Mouse (Mus musculus) hindbrain, embryonic 14.5 days (tissue): ENCODE results near the gene Prc1. TPM values are rescaled to one million over a fixed set of nuclear protein-coding genes. Genes with fewer than 3 reads are reported as not detected.

ENCODE experiments used
- ATAC-seq: fragments of 200-750 bp; cut with Nextera tagmentation; 2 replicates; pipeline ENCODE4 v1.8.0; 2017; ENCODE audit warnings: moderate number of reproducible peaks, mild to moderate bottlenecking, moderate TSS enrichment, moderate library complexity; ENCODE audit not compliant: low FRiP score
- DNase-seq: peaks from one replicate; pipeline ENCODE4 v3.0.0-alpha.2; 2015; ENCODE audit warnings: low spot score
- H3K27ac ChIP-seq: fragments of 300-500 bp; sonication (generic); 2 replicates; pipeline ENCODE4 v1.5.1; 2014; ENCODE audit warnings: mild to moderate bottlenecking, moderate library complexity
- H3K27me3 ChIP-seq: fragments of 300-500 bp; sonication (generic); 2 replicates; pipeline ENCODE4 v1.6.1; 2014; ENCODE audit warnings: mild to moderate bottlenecking, low read length, mixed read lengths; ENCODE audit not compliant: control insufficient read depth, insufficient read depth
- H3K36me3 ChIP-seq: fragments of 300-500 bp; sonication (generic); replicated peaks from 2 replicates; pipeline ENCODE4 v1.6.1; 2014; ENCODE audit not compliant: control insufficient read depth, insufficient read depth
- H3K4me1 ChIP-seq: fragments of 300-500 bp; sonication (generic); replicated peaks from 2 replicates; pipeline ENCODE4 v1.6.1; 2014; ENCODE audit warnings: antibody characterized with exemption, low read length, mixed read lengths; ENCODE audit not compliant: control insufficient read depth, insufficient read depth
- H3K4me2 ChIP-seq: fragments of 300-500 bp; sonication (generic); replicated peaks from 2 replicates; pipeline ENCODE4 v1.6.1; 2014; ENCODE audit warnings: mild to moderate bottlenecking, moderate library complexity
- H3K4me3 ChIP-seq: fragments of 300-500 bp; sonication (generic); replicated peaks from 2 replicates; pipeline ENCODE4 v1.5.1; 2014; ENCODE audit warnings: mild to moderate bottlenecking, low read length
- H3K9ac ChIP-seq: fragments of 300-500 bp; sonication (generic); 2 replicates; pipeline ENCODE4 v1.6.1; 2014
- H3K9me3 ChIP-seq: fragments of 300-500 bp; sonication (generic); 2 replicates; pipeline ENCODE4 v1.6.1; 2016; ENCODE audit warnings: low read length; ENCODE audit not compliant: control insufficient read depth
- WGBS: fragments of 180-500 bp; shearing (Covaris S2); extraction: QIAGEN DNeasy Blood & Tissue Kit; methylation state at CpG from one replicate; pipeline ENCODE4 v1.1.7; 2014; 5-methylcytosine and 5-hydroxymethylcytosine counted together
- polyA plus RNA-seq: library from polyadenylated mRNA; unstranded; fragments of >200 nt; fragmentation: Nextera tagmentation; extraction: Ambion mirVana; gene quantifications from 2 replicates; pipeline ENCODE4 v1.2.1, GENCODE M21; 2014

The Prc1 gene
- polyA plus RNA-seq, 1 experiment from 2014 or later = 33.0 TPM

- 73% methylated on average over 2 of the region's 2 CpGs for WGBS
- no peak overlapping the region for H3K4me2 ChIP-seq
- no peak overlapping the region for H3K9ac ChIP-seq
- H3K27ac ChIP-seq = no peak overlapping the region
- H3K4me1 ChIP-seq = no peaks in the 10 kb centered on the region
- no peaks in the 10 kb centered on the region for H3K27me3 ChIP-seq
- no peak for ATAC-seq
- no peaks in the 10 kb centered on the region for H3K9me3 ChIP-seq
- peaks cover 53% of the 10 kb centered on the region for H3K36me3 ChIP-seq
- no peak for DNase-seq
- no peak overlapping the region for H3K4me3 ChIP-seq
These were observed 56.6 kb downstream of the Prc1 start for GRCm38 (mm10) chr7:80350808-80351207.

- no peak for DNase-seq
These were observed 58.7 kb downstream of the Prc1 start for GRCm38 (mm10) chr7:80352920-80353319.

DNA sequence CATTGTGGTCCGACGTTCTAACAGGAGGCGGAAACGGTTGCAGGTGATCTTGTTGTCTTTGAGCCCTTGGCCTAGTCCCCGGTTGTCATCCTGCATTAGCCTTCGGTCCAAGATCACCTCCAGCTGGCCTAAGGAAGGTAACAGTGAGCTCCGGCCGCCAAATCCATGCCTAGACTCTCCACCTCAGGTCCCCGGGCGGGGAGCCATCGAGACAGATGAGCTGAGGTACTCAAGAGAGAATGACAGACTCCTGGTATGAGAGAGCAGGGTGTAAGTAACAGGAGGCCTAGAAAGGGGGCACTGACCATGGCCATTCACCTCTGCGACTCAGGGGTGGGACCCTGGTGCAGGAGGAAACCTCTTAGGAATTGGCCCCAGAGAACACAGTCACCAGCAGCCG lies 62.1 kb downstream of the Prc1 start:
- DNase-seq (no peak), ATAC-seq (no peak)
- H3K4me2 ChIP-seq = no peak overlapping the region
- no peaks in the 10 kb centered on the region for H3K4me1 ChIP-seq
- no peaks in the 10 kb centered on the region for H3K27me3 ChIP-seq
- H3K9ac ChIP-seq = no peak overlapping the region
- H3K4me3 ChIP-seq = no peak overlapping the region
- WGBS = 89% methylated on average over 13 of the region's 13 CpGs
- peaks cover 90% of the 10 kb centered on the region for H3K36me3 ChIP-seq
- H3K9me3 ChIP-seq = no peaks in the 10 kb centered on the region
- no peak overlapping the region for H3K27ac ChIP-seq

More at GRCm38 (mm10) chr7:80352920-80353319, 58.7 kb downstream of the Prc1 start:
- H3K9ac ChIP-seq = no peak overlapping the region
- ATAC-seq = no peak
- H3K27me3 ChIP-seq = no peaks in the 10 kb centered on the region
- H3K27ac ChIP-seq = no peak overlapping the region
- no peaks in the 10 kb centered on the region for H3K4me1 ChIP-seq
- no peak overlapping the region for H3K4me2 ChIP-seq
- 95% methylated on average over 8 of the region's 8 CpGs for WGBS
- no peak overlapping the region for H3K4me3 ChIP-seq
- H3K9me3 ChIP-seq = no peaks in the 10 kb centered on the region
- H3K36me3 ChIP-seq = peaks cover 73% of the 10 kb centered on the region

- ATAC-seq (no peak), DNase-seq (no peak)
- Histone ChIP-seq H3K27me3 (no peaks in the 10 kb centered on the region), H3K36me3 (peaks cover 92% of the 10 kb centered on the region), H3K27ac (no peak overlapping the region), H3K9me3 (no peaks in the 10 kb centered on the region), H3K4me2 (no peak overlapping the region), H3K4me1 (no peaks in the 10 kb centered on the region), H3K9ac (no peak overlapping the region), H3K4me3 (no peak overlapping the region)
- 24% methylated on average over 8 of the region's 8 CpGs for WGBS
These were observed 62.9 kb downstream of the Prc1 start for GRCm38 (mm10) chr7:80357156-80357555.

DNA sequence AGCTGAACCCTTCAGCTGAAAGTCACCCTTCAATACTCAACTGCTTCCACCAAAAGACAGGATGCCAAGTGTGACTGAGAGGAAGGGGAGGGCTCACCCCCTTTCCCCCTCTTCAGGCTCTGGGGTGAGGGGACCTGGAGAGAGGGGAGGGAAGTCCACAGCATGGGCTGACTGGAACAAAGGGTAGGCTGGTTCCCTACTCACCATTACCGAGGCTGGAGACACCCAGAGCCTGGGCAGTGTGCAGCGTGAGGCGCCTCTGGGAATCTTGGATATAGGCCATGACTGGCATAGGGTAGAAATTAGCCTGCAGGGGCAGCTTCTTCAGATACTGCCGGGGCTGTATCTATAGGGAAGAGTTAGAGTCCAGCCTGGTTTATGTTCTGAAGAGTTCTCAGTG lies 63.8 kb downstream of the Prc1 start:
- Histone ChIP-seq H3K4me2 (no peak overlapping the region), H3K9me3 (no peaks in the 10 kb centered on the region), H3K27me3 (no peaks in the 10 kb centered on the region), H3K4me3 (no peak overlapping the region), H3K36me3 (peaks cover 92% of the 10 kb centered on the region), H3K4me1 (no peaks in the 10 kb centered on the region), H3K9ac (no peak overlapping the region), H3K27ac (no peak overlapping the region; the same call in 1 of the 2 replicates)
- DNase-seq (no peak), ATAC-seq (no peak)
- WGBS = 57% methylated on average over 4 of the region's 4 CpGs

DNA sequence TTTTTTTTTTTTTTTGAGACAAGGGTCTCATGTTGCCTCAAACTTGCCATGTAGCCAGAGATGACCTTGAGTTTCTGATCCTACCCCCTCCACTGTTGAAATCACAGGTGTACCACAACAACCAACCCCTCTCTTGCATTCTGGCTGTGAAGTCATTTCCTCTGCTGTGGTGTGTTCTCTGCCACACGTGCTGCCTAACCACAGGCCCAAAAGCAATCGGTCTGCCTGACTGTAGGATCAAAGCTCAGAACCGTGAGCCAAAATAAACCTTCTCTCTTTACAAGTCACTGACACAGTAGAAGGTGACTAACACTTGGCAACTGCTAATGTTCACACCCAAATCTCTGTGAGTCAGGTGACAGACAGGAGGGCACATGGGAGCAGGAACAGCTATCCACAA lies 66.2 kb downstream of the Prc1 start:
- Histone ChIP-seq H3K9ac (no peak overlapping the region), H3K9me3 (no peaks in the 10 kb centered on the region)

GRCm38 (mm10) chr7:80365759-80366158 lies 71.5 kb downstream of the Prc1 start:
- H3K4me2 ChIP-seq = no peak overlapping the region
- H3K36me3 ChIP-seq = peaks cover 79% of the 10 kb centered on the region
- no peak overlapping the region for H3K4me3 ChIP-seq
- 89% methylated on average over 2 of the region's 2 CpGs for WGBS
- no peaks in the 10 kb centered on the region for H3K27me3 ChIP-seq
- ATAC-seq = no peak
- no peak for DNase-seq
- peaks cover 16% of the 10 kb centered on the region for H3K4me1 ChIP-seq
- no peaks in the 10 kb centered on the region for H3K9me3 ChIP-seq
- H3K27ac ChIP-seq = no peak overlapping the region
- no peak overlapping the region for H3K9ac ChIP-seq

More for the DNA sequence above, 66.2 kb downstream of the Prc1 start:
- ATAC-seq (no peak), DNase-seq (no peak)
- H3K27ac ChIP-seq = no peak overlapping the region
- H3K4me3 ChIP-seq = no peak overlapping the region
- H3K4me2 ChIP-seq = no peak overlapping the region
- no peaks in the 10 kb centered on the region for H3K4me1 ChIP-seq
- 78% methylated on average over 3 of the region's 3 CpGs for WGBS
- H3K27me3 ChIP-seq = no peaks in the 10 kb centered on the region
- H3K36me3 ChIP-seq = peaks cover 98% of the 10 kb centered on the region

Other genes starting within 250 kb of the Prc1 start
- gene Idh2, start 179.1 kb upstream of the Prc1 start, polyA plus RNA-seq = 198 and 205 TPM in 2 replicates
- 17.4 and 19.7 TPM in 2 replicates for gene Sema4b, start 107.6 kb upstream of the Prc1 start, polyA plus RNA-seq
- 29.8 and 41.1 TPM in 2 replicates for gene Cib1, start 61.6 kb upstream of the Prc1 start, polyA plus RNA-seq
- gene Gdpgp1, start 61.6 kb upstream of the Prc1 start, polyA plus RNA-seq = 3.4 and 3.8 TPM in 2 replicates
- gene Ttll13, start 48.1 kb upstream of the Prc1 start, polyA plus RNA-seq = 1.3 and 1.7 TPM in 2 replicates
- gene Ngrn, start 33.2 kb upstream of the Prc1 start, polyA plus RNA-seq = 67.8 and 70.4 TPM in 2 replicates
- gene Vps33b, start 24.8 kb upstream of the Prc1 start, polyA plus RNA-seq = 22.0 and 26.5 TPM in 2 replicates
- 9.4 and 11.6 TPM in 2 replicates for gene Rccd1, start 30.0 kb downstream of the Prc1 start, polyA plus RNA-seq
- gene Unc45a, start 46.6 kb downstream of the Prc1 start, polyA plus RNA-seq = 43.3 and 43.9 TPM in 2 replicates
- gene Hddc3, start 48.7 kb downstream of the Prc1 start, polyA plus RNA-seq = 18.7 and 23.4 TPM in 2 replicates
- 18.9 and 21.6 TPM in 2 replicates for gene Man2a2, start 76.9 kb downstream of the Prc1 start, polyA plus RNA-seq
- 3.8 and 4.6 TPM in 2 replicates for gene Fes, start 93.5 kb downstream of the Prc1 start, polyA plus RNA-seq
- 6.0 and 6.7 TPM in 2 replicates for gene Furin, start 111.0 kb downstream of the Prc1 start, polyA plus RNA-seq
- 9.5 and 11.3 TPM in 2 replicates for gene Blm, start 240.7 kb downstream of the Prc1 start, polyA plus RNA-seq